Mouse (Mus musculus): ENCODE data around the gene Gm5039. TPM values are rescaled to one million over a fixed set of nuclear protein-coding genes. Genes with fewer than 3 reads are reported as not detected.
A peak's percentile ranks its signal among the peaks of the same experiment; 100 is the strongest.
"Not testable (repeated sequence)": the region's sequence is repeated elsewhere in the genome, so short reads cannot be mapped to it uniquely, and the experiment has no call there.

Gene Gm5039
- polyA plus RNA-seq (2011; ENCODE audit: insufficient read length, low read depth, missing spikeins), result not detected in 2 replicates

GRCm38 (mm10) chr12:88323926-88324325, at the start of gene Gm5039:
Gene Gm5039 (minus strand): TSS chr12:88324026.
- not testable (repeated sequence) for H3K27ac ChIP-seq (ENCODE audit: insufficient read depth, low read length); H3K4me1 ChIP-seq (ENCODE audit: control insufficient read depth, insufficient read depth, low read length); H3K4me3 ChIP-seq (ENCODE audit: insufficient read depth, low read length)

- H3K4me3 ChIP-seq (ENCODE audit: insufficient read depth, low read length), result no peak overlapping the region
- H3K4me1 ChIP-seq (ENCODE audit: control insufficient read depth, insufficient read depth, low read length), result no peaks in the 10 kb centered on the region
- H3K27ac ChIP-seq (ENCODE audit: insufficient read depth, low read length), result no peak overlapping the region
- no peak for TF ChIP-seq CTCF (IDR thresholded peaks at IDR 0.05; ENCODE audit: borderline replicate concordance, insufficient read depth, low read length)
- no peak for TF ChIP-seq POLR2A (IDR thresholded peaks at IDR 0.05; ENCODE audit: low read depth, low read length)
Observed at GRCm38 (mm10) chr12:88372018-88372417, 48.2 kb upstream of the Gm5039 start.

GRCm38 (mm10) chr12:88370321-88370720, 46.5 kb upstream of the Gm5039 start:
- not testable (repeated sequence) for H3K4me1 ChIP-seq (ENCODE audit: control insufficient read depth, insufficient read depth, low read length); H3K4me3 ChIP-seq (ENCODE audit: insufficient read depth, low read length); H3K27ac ChIP-seq (ENCODE audit: insufficient read depth, low read length)

- H3K27ac ChIP-seq (ENCODE audit: insufficient read depth, low read length); H3K4me1 ChIP-seq (ENCODE audit: control insufficient read depth, insufficient read depth, low read length); H3K4me3 ChIP-seq (ENCODE audit: insufficient read depth, low read length): not testable (repeated sequence)
Observed at GRCm38 (mm10) chr12:88369690-88370089, 45.9 kb upstream of the Gm5039 start.

- TF ChIP-seq CTCF (IDR thresholded peaks at IDR 0.05; ENCODE audit: borderline replicate concordance, insufficient read depth, low read length), result no peak
- no peak for TF ChIP-seq POLR2A (IDR thresholded peaks at IDR 0.05; ENCODE audit: low read depth, low read length)
- Histone ChIP-seq H3K4me1 (ENCODE audit: control insufficient read depth, insufficient read depth, low read length) (no peaks in the 10 kb centered on the region), H3K27ac (ENCODE audit: insufficient read depth, low read length) (no peak overlapping the region), H3K4me3 (ENCODE audit: insufficient read depth, low read length) (no peak overlapping the region)
Observed at GRCm38 (mm10) chr12:88368618-88369017, 44.8 kb upstream of the Gm5039 start.

GRCm38 (mm10) chr12:88367673-88368072, 43.8 kb upstream of the Gm5039 start:
- H3K4me3 ChIP-seq (ENCODE audit: insufficient read depth, low read length), result no peak overlapping the region
- H3K4me1 ChIP-seq (ENCODE audit: control insufficient read depth, insufficient read depth, low read length), result no peaks in the 10 kb centered on the region
- TF ChIP-seq CTCF (IDR thresholded peaks at IDR 0.05; ENCODE audit: borderline replicate concordance, insufficient read depth, low read length), result no peak
- no peak for TF ChIP-seq POLR2A (IDR thresholded peaks at IDR 0.05; ENCODE audit: low read depth, low read length)
- H3K27ac ChIP-seq (ENCODE audit: insufficient read depth, low read length), result no peak overlapping the region

GRCm38 (mm10) chr12:88361120-88361445, 37.3 kb upstream of the Gm5039 start:
- Histone ChIP-seq H3K4me1 (ENCODE audit: control insufficient read depth, insufficient read depth, low read length) (no peaks in the 10 kb centered on the region), H3K4me3 (ENCODE audit: insufficient read depth, low read length) (peak overlapping the region; percentile 69), H3K27ac (ENCODE audit: insufficient read depth, low read length) (no peak overlapping the region)
- TF ChIP-seq CTCF (IDR thresholded peaks at IDR 0.05; ENCODE audit: borderline replicate concordance, insufficient read depth, low read length) (no peak), POLR2A (IDR thresholded peaks at IDR 0.05; ENCODE audit: low read depth, low read length) (no peak)

GRCm38 (mm10) chr12:88360441-88361119, 36.8 kb upstream of the Gm5039 start, which contains the start of gene Adck1:
Gene Adck1 (plus strand): TSS chr12:88360554.
- TF ChIP-seq CTCF (IDR thresholded peaks at IDR 0.05; ENCODE audit: borderline replicate concordance, insufficient read depth, low read length) (no peak), POLR2A (IDR thresholded peaks at IDR 0.05; ENCODE audit: low read depth, low read length) (peak; percentile 77)
- Histone ChIP-seq H3K27ac (ENCODE audit: insufficient read depth, low read length) (no peak within 1 kb of the TSS), H3K4me3 (ENCODE audit: insufficient read depth, low read length) (peak within 1 kb of the TSS; percentile 69), H3K4me1 (ENCODE audit: control insufficient read depth, insufficient read depth, low read length) (no peaks in the 10 kb centered on the region)

- Histone ChIP-seq H3K4me1 (ENCODE audit: control insufficient read depth, insufficient read depth, low read length) (no peaks in the 10 kb centered on the region), H3K4me3 (ENCODE audit: insufficient read depth, low read length) (no peak overlapping the region), H3K27ac (ENCODE audit: insufficient read depth, low read length) (no peak overlapping the region)
- TF ChIP-seq CTCF (IDR thresholded peaks at IDR 0.05; ENCODE audit: borderline replicate concordance, insufficient read depth, low read length), result no peak
- TF ChIP-seq POLR2A (IDR thresholded peaks at IDR 0.05; ENCODE audit: low read depth, low read length), result no peak
Observed at GRCm38 (mm10) chr12:88354182-88354702, 30.4 kb upstream of the Gm5039 start.

- not testable (repeated sequence) for H3K4me3 ChIP-seq (ENCODE audit: insufficient read depth, low read length); H3K27ac ChIP-seq (ENCODE audit: insufficient read depth, low read length); H3K4me1 ChIP-seq (ENCODE audit: control insufficient read depth, insufficient read depth, low read length)
Observed at GRCm38 (mm10) chr12:88341286-88341685, 17.5 kb upstream of the Gm5039 start.

GRCm38 (mm10) chr12:88336662-88337413, 13.0 kb upstream of the Gm5039 start:
- not testable (repeated sequence) for H3K4me1 ChIP-seq (ENCODE audit: control insufficient read depth, insufficient read depth, low read length); H3K4me3 ChIP-seq (ENCODE audit: insufficient read depth, low read length); H3K27ac ChIP-seq (ENCODE audit: insufficient read depth, low read length)
